Mouse (Mus musculus): ENCODE data around the gene Rerg. TPM values are rescaled to one million over a fixed set of nuclear protein-coding genes. Genes with fewer than 3 reads are reported as not detected.

Rerg gene
- not detected in 2 replicates for polyA plus RNA-seq (2012; ENCODE audit: insufficient read depth, insufficient read length, missing spikeins)

- TF ChIP-seq CTCF (IDR thresholded peaks at IDR 0.05; ENCODE audit: low read depth, low read length), result no peak
- no peak for TF ChIP-seq POLR2A (IDR thresholded peaks at IDR 0.05; ENCODE audit: borderline replicate concordance, low read depth, low read length)
- Histone ChIP-seq H3K4me3 (ENCODE audit: insufficient read depth, low read length) (peak within 1 kb of the TSS; percentile 7; the same call in 1 of the 2 replicates), H3K27ac (ENCODE audit: insufficient read depth, low read depth, low read length) (no peak within 1 kb of the TSS), H3K4me1 (ENCODE audit: control insufficient read depth, insufficient read depth, low read length) (no peaks in the 10 kb centered on the region)
Observed at GRCm38 (mm10) chr6:137170226-137170625, at the start of gene Rerg. Gene Rerg, minus strand, starts transcription at chr6:137170497.

- H3K27ac ChIP-seq (ENCODE audit: insufficient read depth, low read depth, low read length), result no peak overlapping the region
- no peak for TF ChIP-seq CTCF (IDR thresholded peaks at IDR 0.05; ENCODE audit: low read depth, low read length)
- TF ChIP-seq POLR2A (IDR thresholded peaks at IDR 0.05; ENCODE audit: borderline replicate concordance, low read depth, low read length), result no peak
- H3K4me1 ChIP-seq (ENCODE audit: control insufficient read depth, insufficient read depth, low read length), result no peaks in the 10 kb centered on the region
- no peak overlapping the region for H3K4me3 ChIP-seq (ENCODE audit: insufficient read depth, low read length)
Observed at GRCm38 (mm10) chr6:137217841-137218463, 47.7 kb upstream of the Rerg start.

- no peak overlapping the region for H3K27ac ChIP-seq (ENCODE audit: insufficient read depth, low read depth, low read length)
- TF ChIP-seq CTCF (IDR thresholded peaks at IDR 0.05; ENCODE audit: low read depth, low read length) (no peak), POLR2A (IDR thresholded peaks at IDR 0.05; ENCODE audit: borderline replicate concordance, low read depth, low read length) (no peak)
Observed at GRCm38 (mm10) chr6:137211441-137211840, 41.1 kb upstream of the Rerg start.

GRCm38 (mm10) chr6:137210991-137211390, 40.7 kb upstream of the Rerg start:
- no peak overlapping the region for H3K4me3 ChIP-seq (ENCODE audit: insufficient read depth, low read length)
- H3K27ac ChIP-seq (ENCODE audit: insufficient read depth, low read depth, low read length), result no peak overlapping the region
- TF ChIP-seq CTCF (IDR thresholded peaks at IDR 0.05; ENCODE audit: low read depth, low read length) (no peak), POLR2A (IDR thresholded peaks at IDR 0.05; ENCODE audit: borderline replicate concordance, low read depth, low read length) (no peak)
- H3K4me1 ChIP-seq (ENCODE audit: control insufficient read depth, insufficient read depth, low read length), result no peaks in the 10 kb centered on the region

More at GRCm38 (mm10) chr6:137211441-137211840, 41.1 kb upstream of the Rerg start:
- Histone ChIP-seq H3K4me3 (ENCODE audit: insufficient read depth, low read length) (no peak overlapping the region), H3K4me1 (ENCODE audit: control insufficient read depth, insufficient read depth, low read length) (no peaks in the 10 kb centered on the region)

- no peaks in the 10 kb centered on the region for H3K4me1 ChIP-seq (ENCODE audit: control insufficient read depth, insufficient read depth, low read length)
- no peak overlapping the region for H3K27ac ChIP-seq (ENCODE audit: insufficient read depth, low read depth, low read length)
- TF ChIP-seq CTCF (IDR thresholded peaks at IDR 0.05; ENCODE audit: low read depth, low read length), result no peak
- no peak for TF ChIP-seq POLR2A (IDR thresholded peaks at IDR 0.05; ENCODE audit: borderline replicate concordance, low read depth, low read length)
- H3K4me3 ChIP-seq (ENCODE audit: insufficient read depth, low read length), result no peak overlapping the region
Observed at GRCm38 (mm10) chr6:137209992-137210391, 39.7 kb upstream of the Rerg start.

- H3K27ac ChIP-seq (ENCODE audit: insufficient read depth, low read depth, low read length), result no peak overlapping the region
- no peak for TF ChIP-seq CTCF (IDR thresholded peaks at IDR 0.05; ENCODE audit: low read depth, low read length)
- no peak for TF ChIP-seq POLR2A (IDR thresholded peaks at IDR 0.05; ENCODE audit: borderline replicate concordance, low read depth, low read length)
- no peaks in the 10 kb centered on the region for H3K4me1 ChIP-seq (ENCODE audit: control insufficient read depth, insufficient read depth, low read length)
- H3K4me3 ChIP-seq (ENCODE audit: insufficient read depth, low read length), result no peak overlapping the region
Observed at GRCm38 (mm10) chr6:137207126-137207525, 36.8 kb upstream of the Rerg start.

GRCm38 (mm10) chr6:137205662-137206400, 35.5 kb upstream of the Rerg start:
- H3K27ac ChIP-seq (ENCODE audit: insufficient read depth, low read depth, low read length), result no peak overlapping the region
- H3K4me3 ChIP-seq (ENCODE audit: insufficient read depth, low read length), result no peak overlapping the region
- H3K4me1 ChIP-seq (ENCODE audit: control insufficient read depth, insufficient read depth, low read length), result no peaks in the 10 kb centered on the region
- TF ChIP-seq CTCF (IDR thresholded peaks at IDR 0.05; ENCODE audit: low read depth, low read length) (no peak), POLR2A (IDR thresholded peaks at IDR 0.05; ENCODE audit: borderline replicate concordance, low read depth, low read length) (no peak)

GRCm38 (mm10) chr6:137202661-137203060, 32.4 kb upstream of the Rerg start:
- no peak for TF ChIP-seq POLR2A (IDR thresholded peaks at IDR 0.05; ENCODE audit: borderline replicate concordance, low read depth, low read length)
- TF ChIP-seq CTCF (IDR thresholded peaks at IDR 0.05; ENCODE audit: low read depth, low read length), result no peak
- Histone ChIP-seq H3K4me3 (ENCODE audit: insufficient read depth, low read length) (no peak overlapping the region), H3K27ac (ENCODE audit: insufficient read depth, low read depth, low read length) (no peak overlapping the region), H3K4me1 (ENCODE audit: control insufficient read depth, insufficient read depth, low read length) (no peaks in the 10 kb centered on the region)

GRCm38 (mm10) chr6:137201578-137201977, 31.3 kb upstream of the Rerg start:
- TF ChIP-seq POLR2A (IDR thresholded peaks at IDR 0.05; ENCODE audit: borderline replicate concordance, low read depth, low read length) (no peak), CTCF (IDR thresholded peaks at IDR 0.05; ENCODE audit: low read depth, low read length) (no peak)
- Histone ChIP-seq H3K4me3 (ENCODE audit: insufficient read depth, low read length) (no peak overlapping the region), H3K4me1 (ENCODE audit: control insufficient read depth, insufficient read depth, low read length) (no peaks in the 10 kb centered on the region), H3K27ac (ENCODE audit: insufficient read depth, low read depth, low read length) (no peak overlapping the region)

GRCm38 (mm10) chr6:137201166-137201565, 30.9 kb upstream of the Rerg start:
- TF ChIP-seq POLR2A (IDR thresholded peaks at IDR 0.05; ENCODE audit: borderline replicate concordance, low read depth, low read length), result no peak
- no peak for TF ChIP-seq CTCF (IDR thresholded peaks at IDR 0.05; ENCODE audit: low read depth, low read length)
- H3K4me1 ChIP-seq (ENCODE audit: control insufficient read depth, insufficient read depth, low read length), result no peaks in the 10 kb centered on the region
- no peak overlapping the region for H3K27ac ChIP-seq (ENCODE audit: insufficient read depth, low read depth, low read length)
- no peak overlapping the region for H3K4me3 ChIP-seq (ENCODE audit: insufficient read depth, low read length)

All from bone marrow macrophage, adult 2 months (primary cell).